Mouse (Mus musculus) stomach, postnatal 0 days (tissue): ENCODE data around the gene Rnf212b.

Source experiments
- CTCF ChIP-seq: IDR thresholded peaks from 2 replicates; pipeline ENCODE4 v1.5.1; 2016; ENCODE audit warnings: antibody characterized with exemption, low read depth, mild to moderate bottlenecking, moderate library complexity
- EP300 ChIP-seq: optimal IDR thresholded peaks from 2 replicates; pipeline ENCODE3; 2016; ENCODE audit warnings: antibody characterized with exemption

- TF ChIP-seq CTCF, result no peak
- no peak for TF ChIP-seq EP300
These were observed 60.2 kb downstream of the Rnf212b start for GRCm38 (mm10) chr14:54874165-54874564.
